Comparison of ENCODE assay signal across 13 mouse cellular contexts in the genomic region with DNA sequence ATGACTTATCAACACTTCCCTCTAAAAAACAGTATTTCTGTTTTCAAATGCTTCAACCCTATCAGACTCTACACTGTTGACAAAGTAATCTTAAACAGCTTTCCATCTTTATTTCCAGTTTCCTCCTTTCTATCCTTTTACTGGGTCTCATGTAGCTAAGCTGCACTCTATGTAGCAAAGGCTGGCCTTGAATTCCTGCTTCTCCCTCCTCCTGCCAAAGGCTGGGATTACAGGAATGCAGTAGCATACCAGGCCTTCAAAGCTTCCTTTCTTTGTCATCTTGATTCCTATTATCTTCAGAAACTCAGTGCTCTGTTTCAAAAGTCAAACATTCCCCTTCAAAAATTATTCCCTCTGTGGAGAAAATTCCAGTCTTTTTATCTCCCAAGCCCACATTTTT.
"Had no signal": no experiment of that assay in that cellular context is flagged by ENCODE, and none has a peak within 500 bp of the region (broad histone marks: within the 10 kb centered on the region; RNA-seq: fewer than 3 reads in every experiment).

No protein-coding gene starts in this region.

- DNase-seq: kidney, adult 18-20 months; kidney, postnatal 10 days; kidney, postnatal 4 days; lung, postnatal 36 days; right cerebral cortex, adult 18-20 months; right cerebral cortex, postnatal 25 days; thymus, adult 2 months; thymus, postnatal 25 days had no signal

- H3K4me2 ChIP-seq: limb, embryonic 12.5 days; midbrain, embryonic 13.5 days; neural tube, embryonic 15.5 days had no signal

- ATAC-seq: midbrain, embryonic 13.5 days had no signal

- H3K9me3 ChIP-seq: limb, embryonic 12.5 days; midbrain, embryonic 13.5 days; neural tube, embryonic 15.5 days had no signal

- H3K4me3 ChIP-seq: layer of hippocampus, adult 2 months; limb, embryonic 12.5 days; midbrain, embryonic 13.5 days; neural tube, embryonic 15.5 days had no signal

- H3K27me3 ChIP-seq: limb, embryonic 12.5 days; midbrain, embryonic 13.5 days; neural tube, embryonic 15.5 days had no signal

- H3K4me1 ChIP-seq: neural tube, embryonic 15.5 days had no signal

- H3K9ac ChIP-seq: limb, embryonic 12.5 days; midbrain, embryonic 13.5 days; neural tube, embryonic 15.5 days had no signal

- H3K36me3 ChIP-seq: limb, embryonic 12.5 days; midbrain, embryonic 13.5 days; neural tube, embryonic 15.5 days had no signal

- H3K27ac ChIP-seq: layer of hippocampus, adult 2 months; limb, embryonic 12.5 days; midbrain, embryonic 13.5 days; neural tube, embryonic 15.5 days; stomach, postnatal 0 days had no signal
